Mouse (Mus musculus): ENCODE results near the gene Macf1. TPM values are rescaled to one million over a fixed set of nuclear protein-coding genes. Genes with fewer than 3 reads are reported as not detected.

Gene Macf1
- polyA plus RNA-seq, 1 experiment: 251 TPM

- peaks cover 7% of the 10 kb centered on the region for H3K4me1 ChIP-seq (ENCODE audit: control insufficient read depth, insufficient read depth, low read length)
- TF ChIP-seq EP300 (IDR thresholded peaks at IDR 0.05; ENCODE audit: insufficient read depth, low read depth, low read length) (no peak), POLR2A (IDR thresholded peaks at IDR 0.05; ENCODE audit: insufficient read depth, low read length) (no peak), CTCF (IDR thresholded peaks at IDR 0.05; ENCODE audit: low read depth, low read length) (no peak)
- no peaks in the 10 kb centered on the region; the same call in 1 of the 2 replicates for H3K36me3 ChIP-seq (ENCODE audit: control insufficient read depth, insufficient read depth, low read length, poor library complexity, severe bottlenecking)
- peak overlapping the region; percentile 93 for H3K27ac ChIP-seq (ENCODE audit: insufficient read depth, low read length)
- H3K27me3 ChIP-seq (ENCODE audit: control insufficient read depth, insufficient read depth, low read length, poor library complexity, severe bottlenecking): no peaks in the 10 kb centered on the region
- no peak overlapping the region; the same call in 1 of the 2 replicates for H3K9ac ChIP-seq (ENCODE audit: low read depth, poor library complexity, severe bottlenecking)
- no peak overlapping the region for H3K4me3 ChIP-seq (ENCODE audit: low read depth, low read length)
- no peaks in the 10 kb centered on the region; the same call in none of the 2 replicates for H3K9me3 ChIP-seq (replicated peaks; ENCODE audit: control insufficient read depth, insufficient read depth, low read length, poor library complexity, severe bottlenecking)
Observed at GRCm38 (mm10) chr4:123617727-123618389, 66.3 kb downstream of the Macf1 start.

GRCm38 (mm10) chr4:123616971-123617370 lies 67.2 kb downstream of the Macf1 start:
- H3K4me3 ChIP-seq (ENCODE audit: low read depth, low read length): no peak overlapping the region
- H3K4me1 ChIP-seq (ENCODE audit: control insufficient read depth, insufficient read depth, low read length): peaks cover 6% of the 10 kb centered on the region
- peak overlapping the region; percentile 93 for H3K27ac ChIP-seq (ENCODE audit: insufficient read depth, low read length)
- H3K9me3 ChIP-seq (replicated peaks; ENCODE audit: control insufficient read depth, insufficient read depth, low read length, poor library complexity, severe bottlenecking): no peaks in the 10 kb centered on the region; the same call in none of the 2 replicates
- H3K36me3 ChIP-seq (ENCODE audit: control insufficient read depth, insufficient read depth, low read length, poor library complexity, severe bottlenecking): no peaks in the 10 kb centered on the region; the same call in 1 of the 2 replicates
- no peak overlapping the region for H3K9ac ChIP-seq (ENCODE audit: low read depth, poor library complexity, severe bottlenecking)
- H3K27me3 ChIP-seq (ENCODE audit: control insufficient read depth, insufficient read depth, low read length, poor library complexity, severe bottlenecking): no peaks in the 10 kb centered on the region
- TF ChIP-seq POLR2A (IDR thresholded peaks at IDR 0.05; ENCODE audit: insufficient read depth, low read length) (no peak), EP300 (IDR thresholded peaks at IDR 0.05; ENCODE audit: insufficient read depth, low read depth, low read length) (no peak), CTCF (IDR thresholded peaks at IDR 0.05; ENCODE audit: low read depth, low read length) (no peak)

GRCm38 (mm10) chr4:123616501-123616900 lies 67.7 kb downstream of the Macf1 start:
- H3K9me3 ChIP-seq (replicated peaks; ENCODE audit: control insufficient read depth, insufficient read depth, low read length, poor library complexity, severe bottlenecking): no peaks in the 10 kb centered on the region; the same call in none of the 2 replicates
- no peak overlapping the region for H3K4me3 ChIP-seq (ENCODE audit: low read depth, low read length)
- TF ChIP-seq EP300 (IDR thresholded peaks at IDR 0.05; ENCODE audit: insufficient read depth, low read depth, low read length) (no peak), CTCF (IDR thresholded peaks at IDR 0.05; ENCODE audit: low read depth, low read length) (no peak), POLR2A (IDR thresholded peaks at IDR 0.05; ENCODE audit: insufficient read depth, low read length) (no peak)
- no peaks in the 10 kb centered on the region; the same call in 1 of the 2 replicates for H3K36me3 ChIP-seq (ENCODE audit: control insufficient read depth, insufficient read depth, low read length, poor library complexity, severe bottlenecking)
- H3K27ac ChIP-seq (ENCODE audit: insufficient read depth, low read length): peak overlapping the region; percentile 93
- H3K9ac ChIP-seq (ENCODE audit: low read depth, poor library complexity, severe bottlenecking): no peak overlapping the region
- H3K4me1 ChIP-seq (ENCODE audit: control insufficient read depth, insufficient read depth, low read length): peaks cover 6% of the 10 kb centered on the region
- H3K27me3 ChIP-seq (ENCODE audit: control insufficient read depth, insufficient read depth, low read length, poor library complexity, severe bottlenecking): no peaks in the 10 kb centered on the region

- TF ChIP-seq POLR2A (IDR thresholded peaks at IDR 0.05; ENCODE audit: insufficient read depth, low read length) (no peak), CTCF (IDR thresholded peaks at IDR 0.05; ENCODE audit: low read depth, low read length) (no peak)
- peak overlapping the region; percentile 67 for H3K4me3 ChIP-seq (ENCODE audit: low read depth, low read length)
- H3K27ac ChIP-seq (ENCODE audit: insufficient read depth, low read length): peak overlapping the region; percentile 39
- no peaks in the 10 kb centered on the region for H3K27me3 ChIP-seq (ENCODE audit: control insufficient read depth, insufficient read depth, low read length, poor library complexity, severe bottlenecking)
- peak overlapping the region; percentile 13; the same call in 1 of the 2 replicates for H3K9ac ChIP-seq (ENCODE audit: low read depth, poor library complexity, severe bottlenecking)
- no peaks in the 10 kb centered on the region for H3K36me3 ChIP-seq (ENCODE audit: control insufficient read depth, insufficient read depth, low read length, poor library complexity, severe bottlenecking)
- H3K4me1 ChIP-seq (ENCODE audit: control insufficient read depth, insufficient read depth, low read length): peaks cover 6% of the 10 kb centered on the region
- H3K9me3 ChIP-seq (replicated peaks; ENCODE audit: control insufficient read depth, insufficient read depth, low read length, poor library complexity, severe bottlenecking): no peaks in the 10 kb centered on the region
Observed at GRCm38 (mm10) chr4:123613309-123613947, 70.7 kb downstream of the Macf1 start.

- H3K9ac ChIP-seq (ENCODE audit: low read depth, poor library complexity, severe bottlenecking): no peak overlapping the region
- H3K4me3 ChIP-seq (ENCODE audit: low read depth, low read length): no peak overlapping the region
- peak overlapping the region; percentile 61 for H3K27ac ChIP-seq (ENCODE audit: insufficient read depth, low read length)
- H3K27me3 ChIP-seq (ENCODE audit: control insufficient read depth, insufficient read depth, low read length, poor library complexity, severe bottlenecking): no peaks in the 10 kb centered on the region
- TF ChIP-seq EP300 (IDR thresholded peaks at IDR 0.05; ENCODE audit: insufficient read depth, low read depth, low read length) (no peak), CTCF (IDR thresholded peaks at IDR 0.05; ENCODE audit: low read depth, low read length) (no peak), POLR2A (IDR thresholded peaks at IDR 0.05; ENCODE audit: insufficient read depth, low read length) (no peak)
- no peaks in the 10 kb centered on the region for H3K36me3 ChIP-seq (ENCODE audit: control insufficient read depth, insufficient read depth, low read length, poor library complexity, severe bottlenecking)
- no peaks in the 10 kb centered on the region for H3K9me3 ChIP-seq (replicated peaks; ENCODE audit: control insufficient read depth, insufficient read depth, low read length, poor library complexity, severe bottlenecking)
- peaks cover 5% of the 10 kb centered on the region for H3K4me1 ChIP-seq (ENCODE audit: control insufficient read depth, insufficient read depth, low read length)
Observed at GRCm38 (mm10) chr4:123611940-123612339, 72.2 kb downstream of the Macf1 start.

- Histone ChIP-seq H3K4me1 (ENCODE audit: control insufficient read depth, insufficient read depth, low read length) (peaks cover 5% of the 10 kb centered on the region), H3K36me3 (ENCODE audit: control insufficient read depth, insufficient read depth, low read length, poor library complexity, severe bottlenecking) (no peaks in the 10 kb centered on the region), H3K9me3 (replicated peaks; ENCODE audit: control insufficient read depth, insufficient read depth, low read length, poor library complexity, severe bottlenecking) (no peaks in the 10 kb centered on the region), H3K27ac (ENCODE audit: insufficient read depth, low read length) (peak overlapping the region; percentile 72), H3K4me3 (ENCODE audit: low read depth, low read length) (no peak overlapping the region), H3K27me3 (ENCODE audit: control insufficient read depth, insufficient read depth, low read length, poor library complexity, severe bottlenecking) (no peaks in the 10 kb centered on the region), H3K9ac (ENCODE audit: low read depth, poor library complexity, severe bottlenecking) (no peak overlapping the region)
- TF ChIP-seq POLR2A (IDR thresholded peaks at IDR 0.05; ENCODE audit: insufficient read depth, low read length) (no peak), EP300 (IDR thresholded peaks at IDR 0.05; ENCODE audit: insufficient read depth, low read depth, low read length) (no peak), CTCF (IDR thresholded peaks at IDR 0.05; ENCODE audit: low read depth, low read length) (no peak)
Observed at GRCm38 (mm10) chr4:123611241-123611640, 72.9 kb downstream of the Macf1 start.

All from ES-Bruce4 (cell line).